Mouse (Mus musculus) brain, embryonic 14.5 days (tissue): ENCODE results near the gene Alx3.

Source experiments
- CTCF ChIP-seq: fragments of 200-500 bp; IDR thresholded peaks from 2 replicates; pipeline ENCODE4 v1.5.1; 2012; ENCODE audit warnings: inconsistent platforms, mild to moderate bottlenecking, moderate library complexity, borderline replicate concordance; ENCODE audit not compliant: insufficient read depth, insufficient read length; ENCODE audit errors: extremely low read depth
- POLR2A ChIP-seq: fragments of 200-500 bp; IDR thresholded peaks from 2 replicates; pipeline ENCODE4 v1.6.1; 2012; ENCODE audit warnings: mild to moderate bottlenecking, inconsistent platforms, borderline replicate concordance; ENCODE audit not compliant: poor library complexity, insufficient read depth, insufficient read length, severe bottlenecking; ENCODE audit errors: extremely low read depth

DNA sequence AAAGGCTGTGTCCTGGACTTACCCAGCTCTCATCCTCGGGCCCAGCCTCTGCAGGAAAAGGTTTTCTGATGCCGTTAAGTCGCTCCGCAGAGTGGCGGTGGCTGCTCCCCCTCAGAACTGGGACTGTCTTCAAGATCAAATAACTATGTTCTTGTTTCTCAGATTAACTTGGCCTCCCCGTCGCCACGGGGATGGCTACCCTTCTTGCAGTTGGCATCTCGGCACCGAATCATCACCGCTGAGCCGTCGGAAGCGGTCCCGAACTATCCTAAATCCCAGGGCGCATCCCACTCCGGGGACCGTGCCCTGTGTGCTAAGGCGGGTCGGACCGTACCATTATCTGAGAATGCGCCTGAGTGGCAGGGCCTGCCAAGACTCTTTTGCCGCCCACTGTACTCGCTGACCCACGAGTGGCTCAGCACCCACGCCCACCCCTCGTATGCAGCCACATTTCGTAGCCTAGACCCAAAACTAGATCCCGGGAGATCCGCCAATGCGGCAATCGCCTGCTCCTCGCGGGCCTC lies 1.2 kb downstream of the Alx3 start:
- TF ChIP-seq POLR2A (no peak), CTCF (no peak)
